Mouse (Mus musculus): ENCODE results near the gene Olah. TPM values are rescaled to one million over a fixed set of nuclear protein-coding genes. Genes with fewer than 3 reads are reported as not detected.

The Olah gene
- total RNA-seq, 1 experiment: not detected

DNA sequence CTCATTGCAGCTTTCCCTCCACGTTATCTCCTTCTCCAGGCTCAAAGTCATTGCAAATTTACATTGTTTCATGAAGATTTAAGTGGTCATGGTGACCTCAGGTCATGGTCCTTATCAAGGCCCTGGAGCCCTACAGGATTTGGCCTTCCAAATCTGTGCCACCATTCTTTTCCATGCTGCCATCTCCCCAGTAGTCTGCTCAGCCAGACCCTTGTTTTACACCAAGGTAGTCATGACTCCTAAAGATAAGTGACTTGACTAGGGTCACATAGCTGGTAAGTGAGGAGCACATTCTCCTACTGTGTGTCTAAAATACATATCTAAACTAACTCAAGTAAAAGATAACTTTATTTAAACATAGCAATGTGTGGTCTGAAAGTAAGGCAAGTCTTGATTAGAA, 104.8 kb downstream of the Olah start:
- in situ Hi-C loops (cut with MboI; ENCODE audit: low sequenced_read_pairs in 2 of 2, unreplicated experiment in 2 of 2): no loop called here
- no peak overlapping the region for H3K27ac ChIP-seq (ENCODE audit: insufficient read depth, low read depth, low read length, poor library complexity, severe bottlenecking)
- TF ChIP-seq ZNF384 (IDR thresholded peaks at IDR 0.05; ENCODE audit: low read depth, low read length) (no peak), CHD2 (IDR thresholded peaks at IDR 0.05; ENCODE audit: low read depth, low read length) (no peak), MAFK (IDR thresholded peaks at IDR 0.05; ENCODE audit: insufficient read depth, low read depth, low read length) (no peak), ZC3H11A (IDR thresholded peaks at IDR 0.05; ENCODE audit: borderline replicate concordance, low read depth, low read length) (no peak), HCFC1 (IDR thresholded peaks at IDR 0.05; ENCODE audit: borderline replicate concordance, insufficient read depth, low read length) (no peak)
- H3K4me3 ChIP-seq (ENCODE audit: insufficient read depth in 1 of 2, low read depth in 1 of 2, low read length in 2 of 2, poor library complexity in 1 of 2, severe bottlenecking in 1 of 2): no peak overlapping the region
- DNase-seq (ENCODE audit: low read depth, low spot score): no peak
- no peaks in the 10 kb centered on the region for H3K4me1 ChIP-seq (ENCODE audit: control insufficient read depth in 2 of 2, insufficient read depth in 2 of 2, low read length in 2 of 2, poor library complexity in 1 of 2)
- H3K9me3 ChIP-seq (ENCODE audit: control insufficient read depth, insufficient read depth, low read depth, low read length): no peaks in the 10 kb centered on the region
- no peak overlapping the region for H3K9ac ChIP-seq (ENCODE audit: insufficient read depth, low read depth, low read length, poor library complexity, severe bottlenecking)
- no peaks in the 10 kb centered on the region; the same call in 1 of the 2 replicates for H3K36me3 ChIP-seq (ENCODE audit: control insufficient read depth, insufficient read depth, low read length, poor library complexity, severe bottlenecking)

Other genes starting within 250 kb of the Olah start
- 34.1 and 36.8 TPM in 2 replicates for gene Nmt2, start 113.0 kb downstream of the Olah start, total RNA-seq (2012; rRNA removed)
- gene Rpp38, start 64.6 kb downstream of the Olah start, total RNA-seq (2012; rRNA removed): 12.0 and 20.2 TPM in 2 replicates
- gene Acbd7, start 61.0 kb downstream of the Olah start, total RNA-seq (2012; rRNA removed): 2.5 and 3.7 TPM in 2 replicates
- gene Meig1, start 25.4 kb upstream of the Olah start, total RNA-seq (2012; rRNA removed): not detected in 2 replicates
- 8.3 and 12.0 TPM in 2 replicates for gene Dclre1c, start 26.9 kb upstream of the Olah start, total RNA-seq (2012; rRNA removed)
- gene Suv39h2, start 77.8 kb upstream of the Olah start, total RNA-seq (2012; rRNA removed): 21.3 and 22.8 TPM in 2 replicates
- gene Gm45902, start 115.6 kb upstream of the Olah start, total RNA-seq (2012; rRNA removed): 8.2 and 10.2 TPM in 2 replicates
- 114 and 149 TPM in 2 replicates for gene Hspa14, start 115.6 kb upstream of the Olah start, total RNA-seq (2012; rRNA removed)
- 0.48 and 0.58 TPM in 2 replicates for gene Cdnf, start 115.8 kb upstream of the Olah start, total RNA-seq (2012; rRNA removed)
- 7.3 and 15.0 TPM in 2 replicates for gene Fam107b, start 173.3 kb upstream of the Olah start, total RNA-seq (2012; rRNA removed)

Data from ES-E14 (cell line).